Mouse (Mus musculus): ENCODE results near the gene Vsig10. TPM values are rescaled to one million over a fixed set of nuclear protein-coding genes. Genes with fewer than 3 reads are reported as not detected.
"Not testable (repeated sequence)": the region's sequence is repeated elsewhere in the genome, so short reads cannot be mapped to it uniquely, and the experiment has no call there.

The Vsig10 gene
- polyA plus RNA-seq, 1 experiment from 2014 or later: 2.2 TPM

DNA sequence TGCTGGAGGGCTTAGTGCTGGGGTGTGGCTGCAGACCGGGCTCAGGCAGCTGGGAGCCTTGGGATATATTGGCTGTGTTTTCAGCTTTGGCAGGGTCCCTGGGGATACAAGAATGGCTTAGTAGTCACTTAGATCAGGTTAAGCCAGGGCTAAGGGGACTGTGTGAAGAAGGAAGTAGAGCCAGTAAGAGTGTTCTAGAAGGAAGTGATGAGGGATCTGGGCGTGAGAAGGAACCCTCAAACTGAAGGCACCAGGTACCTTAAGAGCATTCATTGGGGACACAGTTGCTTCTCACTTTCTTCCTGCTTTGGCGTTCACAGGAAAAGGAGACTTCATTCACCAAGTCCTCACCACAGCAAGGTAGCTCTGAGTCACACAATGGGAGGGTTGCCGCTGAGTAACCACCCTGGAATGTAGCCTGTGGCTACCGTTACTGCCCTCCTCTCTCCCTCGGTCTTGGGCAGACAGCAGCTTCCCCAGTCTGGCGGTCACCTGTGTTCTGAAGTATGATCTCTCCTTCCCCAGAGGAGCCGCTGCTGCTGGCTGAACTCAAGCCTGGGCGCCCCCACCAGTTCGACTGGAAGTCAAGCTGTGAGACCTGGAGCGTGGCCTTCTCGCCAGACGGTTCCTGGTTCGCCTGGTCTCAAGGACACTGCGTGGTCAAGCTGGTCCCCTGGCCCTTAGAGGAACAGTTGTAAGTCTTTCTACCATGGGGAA is 44.3 kb downstream of the Vsig10 start:
- H3K9me3 ChIP-seq (ENCODE audit: control insufficient read depth, low read length): no peaks in the 10 kb centered on the region
- H3K36me3 ChIP-seq (ENCODE audit: control insufficient read depth, insufficient read depth, low read length): peaks cover 10% of the 10 kb centered on the region; the same call in 1 of the 2 replicates
- H3K4me3 ChIP-seq (ENCODE audit: low read length): no peak overlapping the region
- H3K27ac ChIP-seq (ENCODE audit: low read depth, low read length): no peak overlapping the region
- H3K27me3 ChIP-seq (replicated peaks; ENCODE audit: control insufficient read depth, insufficient read depth, low read length): no peaks in the 10 kb centered on the region
- no peak overlapping the region for H3K4me2 ChIP-seq (ENCODE audit: low read length)
- no peak for ATAC-seq
- WGBS: 57% methylated on average over 15 of the region's 15 CpGs
- no peak overlapping the region for H3K9ac ChIP-seq (ENCODE audit: low read depth, low read length)
- H3K4me1 ChIP-seq (ENCODE audit: control insufficient read depth, insufficient read depth, low read depth, low read length): peaks cover 24% of the 10 kb centered on the region

DNA sequence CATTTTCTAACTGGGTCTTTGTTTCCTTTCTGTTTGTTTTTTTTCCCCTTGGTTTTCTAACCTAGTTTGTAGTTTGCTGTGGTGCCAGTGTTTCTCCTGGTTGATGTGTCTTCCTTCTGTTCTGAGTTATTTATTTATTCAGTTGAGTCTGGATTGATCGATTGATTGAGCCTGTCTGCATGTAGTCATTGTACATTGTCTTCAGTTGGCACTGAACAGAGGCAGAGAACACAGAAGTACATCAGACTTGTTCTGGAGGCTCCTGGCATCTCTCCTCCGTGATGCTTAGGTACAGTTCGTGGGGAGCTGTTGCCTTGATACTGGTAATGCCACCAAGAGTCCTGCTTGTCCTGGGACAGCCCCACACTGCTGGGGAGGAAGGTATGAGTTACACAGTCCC is 45.9 kb downstream of the Vsig10 start:
- Histone ChIP-seq H3K27ac (ENCODE audit: low read depth, low read length) (no peak overlapping the region), H3K9ac (ENCODE audit: low read depth, low read length) (no peak overlapping the region), H3K4me1 (ENCODE audit: control insufficient read depth, insufficient read depth, low read depth, low read length) (peaks cover 15% of the 10 kb centered on the region), H3K4me3 (ENCODE audit: low read length) (no peak overlapping the region), H3K4me2 (ENCODE audit: low read length) (no peak overlapping the region), H3K36me3 (ENCODE audit: control insufficient read depth, insufficient read depth, low read length) (peaks cover 10% of the 10 kb centered on the region; the same call in 1 of the 2 replicates), H3K27me3 (replicated peaks; ENCODE audit: control insufficient read depth, insufficient read depth, low read length) (no peaks in the 10 kb centered on the region), H3K9me3 (ENCODE audit: control insufficient read depth, low read length) (no peaks in the 10 kb centered on the region)
- ATAC-seq: no peak
- WGBS: 84% methylated on average over 3 of the region's 3 CpGs

DNA sequence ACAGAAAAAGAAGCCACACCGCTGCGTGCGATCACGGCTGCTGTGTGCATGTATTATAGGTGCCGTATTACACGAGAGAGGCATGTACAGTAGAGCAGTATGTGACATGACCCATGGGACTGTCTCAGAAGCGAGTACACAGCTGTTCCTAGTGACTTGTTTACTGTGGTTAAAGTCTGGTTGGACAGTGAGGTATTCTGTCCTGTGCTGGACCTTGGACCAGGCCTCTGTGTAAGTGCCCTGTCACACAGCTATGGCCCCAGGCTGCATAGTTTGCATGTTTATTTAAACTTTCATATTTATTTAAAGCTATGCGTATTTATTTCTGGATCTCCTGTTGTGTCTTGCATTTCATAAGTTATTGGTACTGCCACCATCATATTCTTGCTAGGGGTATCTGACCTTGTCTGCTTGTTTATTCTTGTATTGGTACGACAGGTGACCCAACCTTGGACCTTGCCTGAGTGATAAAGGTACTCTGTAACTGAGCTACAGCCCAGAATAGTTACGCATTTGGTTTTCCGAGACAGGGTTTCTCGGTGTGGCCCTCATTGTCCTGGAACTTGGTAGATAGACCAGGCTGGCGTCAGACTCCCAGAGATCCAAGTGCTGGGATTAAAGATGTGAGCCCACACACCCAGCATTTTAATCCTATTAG is 47.1 kb downstream of the Vsig10 start:
- H3K27ac ChIP-seq (ENCODE audit: low read depth, low read length): no peak overlapping the region
- H3K36me3 ChIP-seq (ENCODE audit: control insufficient read depth, insufficient read depth, low read length): peaks cover 17% of the 10 kb centered on the region
- H3K27me3 ChIP-seq (replicated peaks; ENCODE audit: control insufficient read depth, insufficient read depth, low read length): no peaks in the 10 kb centered on the region
- H3K4me1 ChIP-seq (ENCODE audit: control insufficient read depth, insufficient read depth, low read depth, low read length): peaks cover 2% of the 10 kb centered on the region
- no peaks in the 10 kb centered on the region for H3K9me3 ChIP-seq (ENCODE audit: control insufficient read depth, low read length)
- H3K9ac ChIP-seq (ENCODE audit: low read depth, low read length): no peak overlapping the region
- H3K4me3 ChIP-seq (ENCODE audit: low read length): no peak overlapping the region
- no peak overlapping the region for H3K4me2 ChIP-seq (ENCODE audit: low read length)
- WGBS: 90% methylated on average over 13 of the region's 13 CpGs
- no peak for ATAC-seq

DNA sequence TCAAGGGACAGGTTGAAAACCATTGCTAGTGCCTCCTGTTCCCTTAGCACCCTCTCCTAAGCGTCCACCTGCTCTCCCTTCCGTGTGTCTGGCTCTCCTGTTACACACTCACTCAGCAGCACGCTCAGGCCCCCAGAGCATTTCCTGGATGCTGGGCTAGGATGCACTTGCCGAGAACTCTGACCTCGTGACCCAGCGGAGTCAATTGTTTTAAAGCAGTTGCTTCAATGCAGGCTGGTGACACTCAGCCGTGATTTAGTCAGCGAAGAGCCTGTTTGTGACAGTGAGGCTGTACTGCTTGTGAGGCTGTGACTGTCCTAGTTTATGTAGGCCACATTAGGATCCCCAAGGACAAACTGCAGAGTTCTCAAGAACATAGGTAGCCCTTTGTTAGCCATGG is 48.3 kb downstream of the Vsig10 start:
- Histone ChIP-seq H3K36me3 (ENCODE audit: control insufficient read depth, insufficient read depth, low read length) (peaks cover 27% of the 10 kb centered on the region), H3K27ac (ENCODE audit: low read depth, low read length) (no peak overlapping the region), H3K4me3 (ENCODE audit: low read length) (no peak overlapping the region), H3K9ac (ENCODE audit: low read depth, low read length) (no peak overlapping the region), H3K4me1 (ENCODE audit: control insufficient read depth, insufficient read depth, low read depth, low read length) (no peaks in the 10 kb centered on the region), H3K27me3 (replicated peaks; ENCODE audit: control insufficient read depth, insufficient read depth, low read length) (no peaks in the 10 kb centered on the region), H3K9me3 (ENCODE audit: control insufficient read depth, low read length) (no peaks in the 10 kb centered on the region), H3K4me2 (ENCODE audit: low read length) (no peak overlapping the region)
- WGBS: 42% methylated on average over 8 of the region's 8 CpGs
- no peak for ATAC-seq

DNA sequence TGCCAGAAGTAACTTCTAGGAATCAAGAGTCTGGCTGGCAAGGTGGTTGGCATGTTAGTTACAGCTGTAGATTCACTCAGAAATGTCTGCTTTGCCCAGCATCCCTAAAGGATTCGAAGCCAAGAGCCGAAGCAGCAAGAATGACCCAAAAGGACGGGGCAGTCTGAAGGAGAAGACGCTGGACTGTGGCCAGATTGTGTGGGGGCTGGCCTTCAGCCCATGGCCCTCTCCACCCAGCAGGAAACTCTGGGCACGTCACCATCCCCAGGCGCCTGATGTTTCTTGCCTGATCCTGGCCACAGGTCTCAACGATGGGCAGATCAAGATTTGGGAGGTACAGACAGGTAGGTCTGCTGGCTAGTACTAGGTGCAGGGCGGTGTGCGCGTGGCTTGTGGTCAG is 51.7 kb downstream of the Vsig10 start:
- Histone ChIP-seq H3K9ac (ENCODE audit: low read depth, low read length) (no peak overlapping the region), H3K36me3 (ENCODE audit: control insufficient read depth, insufficient read depth, low read length) (peaks cover 25% of the 10 kb centered on the region), H3K9me3 (ENCODE audit: control insufficient read depth, low read length) (no peaks in the 10 kb centered on the region), H3K4me2 (ENCODE audit: low read length) (no peak overlapping the region), H3K4me3 (ENCODE audit: low read length) (no peak overlapping the region), H3K4me1 (ENCODE audit: control insufficient read depth, insufficient read depth, low read depth, low read length) (no peaks in the 10 kb centered on the region), H3K27me3 (replicated peaks; ENCODE audit: control insufficient read depth, insufficient read depth, low read length) (no peaks in the 10 kb centered on the region), H3K27ac (ENCODE audit: low read depth, low read length) (no peak overlapping the region)
- no peak for ATAC-seq
- 88% methylated on average over 10 of the region's 10 CpGs for WGBS

DNA sequence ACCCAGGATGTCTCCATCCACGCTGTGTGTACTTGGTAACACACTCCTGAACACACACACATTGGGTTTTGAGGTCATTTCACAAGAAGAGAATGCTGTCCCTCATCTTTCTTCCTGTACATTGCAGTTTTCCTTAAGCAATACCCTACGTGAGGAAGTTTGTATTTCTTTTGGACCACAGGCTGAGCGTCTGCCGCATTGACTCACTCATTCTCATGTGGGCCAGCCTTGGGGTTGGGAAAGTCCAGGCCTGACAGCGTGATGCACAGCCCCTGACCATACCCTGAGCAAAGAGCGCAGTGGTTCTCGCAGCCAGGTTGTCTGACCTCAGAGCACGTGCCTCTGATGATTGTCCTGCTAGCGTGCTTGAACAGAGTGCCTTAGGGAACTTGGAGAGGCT is 54.5 kb downstream of the Vsig10 start:
- H3K36me3 ChIP-seq (ENCODE audit: control insufficient read depth, insufficient read depth, low read length): peaks cover 39% of the 10 kb centered on the region
- no peaks in the 10 kb centered on the region for H3K4me1 ChIP-seq (ENCODE audit: control insufficient read depth, insufficient read depth, low read depth, low read length)
- H3K27ac ChIP-seq (ENCODE audit: low read depth, low read length): no peak overlapping the region
- no peak overlapping the region for H3K4me3 ChIP-seq (ENCODE audit: low read length)
- no peak overlapping the region for H3K9ac ChIP-seq (ENCODE audit: low read depth, low read length)
- no peak for ATAC-seq
- no peaks in the 10 kb centered on the region for H3K27me3 ChIP-seq (replicated peaks; ENCODE audit: control insufficient read depth, insufficient read depth, low read length)
- no peaks in the 10 kb centered on the region for H3K9me3 ChIP-seq (ENCODE audit: control insufficient read depth, low read length)
- 89% methylated on average over 9 of the region's 9 CpGs for WGBS
- no peak overlapping the region for H3K4me2 ChIP-seq (ENCODE audit: low read length)

DNA sequence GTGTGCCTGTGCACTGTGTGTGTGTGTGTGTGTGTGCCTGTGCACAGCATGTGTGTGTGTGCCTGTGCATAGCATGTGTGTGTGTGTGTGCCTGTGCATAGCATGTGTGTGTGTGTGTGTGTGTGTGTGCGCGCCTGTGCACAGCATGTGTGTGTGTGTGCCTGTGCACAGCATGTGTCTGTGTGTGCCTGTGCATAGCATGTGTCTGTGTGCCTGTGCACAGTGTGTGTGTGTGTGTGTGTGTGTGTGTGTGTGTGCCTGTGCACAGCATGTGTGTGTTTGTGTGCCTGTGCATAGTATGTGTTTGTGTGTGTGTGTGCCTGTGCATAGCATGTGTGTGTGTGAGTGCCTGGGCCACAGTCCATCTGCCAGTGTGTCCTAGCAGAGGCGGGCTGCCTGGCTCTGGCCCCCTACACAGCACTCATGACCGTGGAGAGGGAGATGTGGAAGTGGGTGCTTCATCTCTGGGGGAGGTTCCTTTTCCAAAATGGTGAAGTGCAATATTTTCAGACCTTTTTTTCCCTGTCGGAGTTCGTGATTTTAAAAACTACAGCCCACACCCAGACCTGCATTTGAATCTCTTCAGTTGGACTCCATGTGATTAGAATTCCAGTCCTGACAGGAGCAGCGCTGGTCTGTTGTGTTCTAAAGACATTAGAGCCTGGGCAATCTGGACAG is 55.6 kb downstream of the Vsig10 start:
- 91% methylated on average over 7 of the region's 7 CpGs for WGBS
- H3K4me2 ChIP-seq (ENCODE audit: low read length): no peak overlapping the region
- no peak for ATAC-seq
- H3K9me3 ChIP-seq (ENCODE audit: control insufficient read depth, low read length): no peaks in the 10 kb centered on the region
- H3K4me3 ChIP-seq (ENCODE audit: low read length): no peak overlapping the region
- no peaks in the 10 kb centered on the region for H3K27me3 ChIP-seq (replicated peaks; ENCODE audit: control insufficient read depth, insufficient read depth, low read length)
- H3K4me1 ChIP-seq (ENCODE audit: control insufficient read depth, insufficient read depth, low read depth, low read length): no peaks in the 10 kb centered on the region
- no peak overlapping the region for H3K27ac ChIP-seq (ENCODE audit: low read depth, low read length)
- H3K9ac ChIP-seq (ENCODE audit: low read depth, low read length): no peak overlapping the region
- peaks cover 45% of the 10 kb centered on the region for H3K36me3 ChIP-seq (ENCODE audit: control insufficient read depth, insufficient read depth, low read length)

DNA sequence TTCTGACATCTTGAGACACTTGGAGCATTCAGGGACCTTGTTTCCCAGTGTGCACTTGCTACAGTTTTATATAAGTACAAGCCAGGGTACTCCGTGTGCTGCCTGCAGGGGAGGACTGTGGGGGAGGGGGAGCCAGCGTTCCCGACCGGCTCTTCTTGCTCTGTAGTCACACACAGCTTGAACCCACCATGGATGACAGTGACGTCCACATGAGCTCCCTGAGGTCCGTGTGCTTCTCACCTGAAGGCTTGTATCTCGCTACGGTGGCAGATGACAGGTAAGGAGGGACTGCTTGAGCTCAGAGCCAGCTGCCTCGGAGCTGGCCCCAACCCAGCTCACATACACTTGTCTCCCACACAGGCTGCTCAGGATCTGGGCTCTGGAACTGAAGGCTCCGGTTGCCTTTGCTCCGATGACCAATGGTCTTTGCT is 57.5 kb downstream of the Vsig10 start:
- Histone ChIP-seq H3K27me3 (replicated peaks; ENCODE audit: control insufficient read depth, insufficient read depth, low read length) (no peaks in the 10 kb centered on the region), H3K36me3 (ENCODE audit: control insufficient read depth, insufficient read depth, low read length) (peaks cover 40% of the 10 kb centered on the region), H3K4me2 (ENCODE audit: low read length) (no peak overlapping the region), H3K4me1 (ENCODE audit: control insufficient read depth, insufficient read depth, low read depth, low read length) (no peaks in the 10 kb centered on the region), H3K4me3 (ENCODE audit: low read length) (no peak overlapping the region), H3K9me3 (ENCODE audit: control insufficient read depth, low read length) (no peaks in the 10 kb centered on the region), H3K27ac (ENCODE audit: low read depth, low read length) (no peak overlapping the region), H3K9ac (ENCODE audit: low read depth, low read length) (no peak overlapping the region)
- 75% methylated on average over 11 of the region's 11 CpGs for WGBS
- no peak for ATAC-seq

DNA sequence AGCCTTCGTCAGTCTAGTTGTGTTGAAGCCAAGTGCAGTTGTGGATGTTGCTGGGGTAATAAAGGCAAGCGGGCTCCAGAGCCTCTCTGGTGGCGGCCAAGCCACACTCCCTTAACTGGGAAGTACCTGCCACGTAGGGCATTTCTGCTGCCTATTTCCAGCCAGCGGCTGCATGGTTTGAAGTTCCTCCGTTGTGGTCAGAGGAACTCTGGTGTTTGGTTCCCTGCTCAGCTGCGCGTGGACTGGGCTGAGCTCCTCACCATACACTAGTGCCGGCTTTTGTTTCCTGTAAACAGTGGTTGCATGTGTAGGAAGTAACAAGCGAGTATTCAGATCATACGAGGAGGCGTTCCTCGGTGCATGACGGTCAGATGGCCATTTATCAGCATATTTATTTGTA is 58.8 kb downstream of the Vsig10 start:
- H3K9me3 ChIP-seq (ENCODE audit: control insufficient read depth, low read length); H3K27ac ChIP-seq (ENCODE audit: low read depth, low read length); H3K9ac ChIP-seq (ENCODE audit: low read depth, low read length); ATAC-seq; H3K27me3 ChIP-seq (replicated peaks; ENCODE audit: control insufficient read depth, insufficient read depth, low read length); H3K4me2 ChIP-seq (ENCODE audit: low read length); H3K4me1 ChIP-seq (ENCODE audit: control insufficient read depth, insufficient read depth, low read depth, low read length); H3K4me3 ChIP-seq (ENCODE audit: low read length): not testable (repeated sequence)
- WGBS: 95% methylated on average over 14 of the region's 14 CpGs
- peaks cover 34% of the 10 kb centered on the region for H3K36me3 ChIP-seq (ENCODE audit: control insufficient read depth, insufficient read depth, low read length)
